Mouse (Mus musculus) lung, postnatal 0 days (tissue): Measurements from ENCODE around the gene Ces1f.

Source experiments
- CTCF ChIP-seq: IDR thresholded peaks from 2 replicates; pipeline ENCODE4 v1.5.1; 2016; ENCODE audit warnings: antibody characterized with exemption, mild to moderate bottlenecking
- EP300 ChIP-seq: IDR thresholded peaks from 2 replicates; pipeline ENCODE4 v1.6.1; 2016; ENCODE audit warnings: antibody characterized with exemption, mild to moderate bottlenecking, control low read depth

DNA sequence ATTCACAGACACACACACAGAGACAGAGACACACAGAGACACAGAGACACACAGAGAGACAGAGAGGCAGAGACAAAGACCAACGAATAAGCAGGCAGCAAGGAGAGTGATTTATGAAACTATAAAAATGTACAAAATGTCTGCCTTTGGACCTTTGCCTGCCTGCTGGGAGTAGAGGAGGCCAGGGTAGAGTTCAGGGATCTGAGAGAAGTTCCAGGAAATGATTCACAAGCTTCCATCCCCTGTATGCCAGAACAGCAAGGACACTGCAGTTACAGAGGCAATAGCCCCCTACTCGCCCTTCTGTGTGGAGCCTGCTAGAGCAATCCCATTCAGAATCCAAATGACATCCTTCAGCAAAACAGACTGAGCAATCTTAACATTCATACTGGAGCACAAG is 18.1 kb downstream of the Ces1f start:
- TF ChIP-seq CTCF (no peak), EP300 (no peak)
